Mouse (Mus musculus) heart, postnatal 36 days (tissue): ENCODE measurements around the gene Prdm2. TPM values are rescaled to one million over a fixed set of nuclear protein-coding genes. Genes with fewer than 3 reads are reported as not detected.
A peak's percentile ranks its signal among the peaks of the same experiment; 100 is the strongest.

Experiments used
- DNase-seq, 2 experiments: peaks; one replicate each; pipeline ENCODE4 v3.0.0; 2021 to 2022
- intact Hi-C: fragments of 180-260 bp; cut with DNase I; formaldehyde crosslinking; loops from one replicate; pipeline ENCODE4 v1.15.1; 2025
- total RNA-seq, 2 experiments: library from RNA; stranded (reverse); gene quantifications; 2 replicates each; pipeline ENCODE4 v1.2.3; 2021

Prdm2 gene
- total RNA-seq, 2 experiments from 2014 or later: 18.9 to 22.0 TPM

DNA sequence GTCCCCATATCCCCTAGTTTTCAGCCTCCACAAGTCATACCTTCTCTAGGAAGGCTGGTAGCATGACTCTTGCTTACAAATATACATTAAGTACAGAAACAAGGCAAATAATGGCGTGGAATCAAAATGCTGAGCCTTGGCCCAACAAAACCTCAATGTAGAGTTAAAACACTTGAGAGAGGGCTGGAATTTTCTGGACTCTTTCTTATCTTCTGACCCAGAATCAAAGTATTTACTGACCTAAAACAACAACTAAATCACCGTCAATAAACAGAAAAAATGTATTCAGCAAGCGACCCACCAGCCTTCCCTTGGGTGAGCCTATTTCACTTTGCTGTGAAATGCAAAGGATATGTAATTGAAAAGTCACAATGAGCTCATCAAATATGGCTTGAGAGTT is 52.0 kb downstream of the Prdm2 start:
- intact Hi-C loops: loop anchor here (2.0 kb wide), 1 partner anchor 52 kb away; the partner anchor contains the start of gene Prdm2
- no peak for DNase-seq

DNA sequence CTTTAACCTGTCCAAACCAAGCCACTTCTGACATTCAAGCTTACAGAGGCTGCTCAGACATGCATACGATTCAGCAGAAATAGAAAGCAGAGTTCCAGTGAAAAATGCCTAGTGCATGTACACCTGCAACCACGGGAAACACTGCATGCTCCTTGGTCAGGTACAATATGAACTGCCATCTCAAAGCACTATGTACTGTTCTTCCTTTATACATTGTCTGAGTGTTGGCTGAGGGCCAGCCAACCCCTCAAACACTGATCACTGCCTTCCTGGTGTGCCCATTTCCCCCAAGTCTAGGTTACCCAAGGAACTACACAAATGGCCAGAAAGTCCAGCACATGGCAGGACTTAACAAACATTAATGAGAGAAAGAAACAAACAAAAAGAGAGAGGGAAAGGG is 53.5 kb downstream of the Prdm2 start:
- intact Hi-C loops: loop anchor here (2.0 kb wide), 1 partner anchor 45 kb away; no protein-coding TSS in a partner anchor
- no peak for DNase-seq

DNA sequence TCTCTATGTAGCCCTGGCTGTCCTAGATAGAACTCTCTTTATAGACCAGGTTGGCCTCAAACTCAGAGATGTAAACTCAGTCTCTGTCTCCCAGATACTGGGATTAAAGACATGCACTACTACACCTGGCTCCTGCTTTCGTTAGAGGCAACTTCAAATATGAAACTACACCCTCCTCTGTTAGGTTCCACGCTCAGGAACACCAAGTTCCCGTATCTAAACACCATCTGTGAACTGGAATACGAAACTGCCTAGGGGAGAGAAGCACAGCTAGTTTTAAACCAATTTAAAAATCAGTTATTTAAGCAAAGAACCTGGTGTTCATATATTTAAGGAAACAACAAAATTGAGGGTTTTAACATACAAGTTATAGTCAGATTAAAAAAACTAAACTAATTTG is 56.9 kb downstream of the Prdm2 start:
- intact Hi-C loops: no loop called here
- DNase-seq: no peak

DNA sequence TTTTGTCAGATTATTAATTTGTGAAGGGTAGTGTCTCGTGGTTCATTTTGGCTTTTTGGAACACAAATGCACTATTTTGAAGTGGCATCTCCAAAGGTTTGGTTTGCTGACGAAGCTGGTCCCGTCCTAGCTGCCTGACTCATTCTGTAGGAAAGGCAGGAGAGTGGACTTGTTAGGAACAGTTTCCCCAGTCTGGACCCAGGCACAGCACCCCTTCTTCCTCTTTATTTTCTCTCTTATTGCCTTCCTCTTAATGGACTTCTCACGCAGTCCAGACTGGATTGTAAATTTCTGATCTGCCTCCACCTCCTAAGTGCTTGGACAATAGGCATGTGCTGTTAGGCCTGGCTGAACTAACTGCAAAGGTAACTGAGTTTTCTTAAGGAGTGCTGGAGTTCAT is 57.8 kb downstream of the Prdm2 start:
- intact Hi-C loops: no loop called here
- no peak for DNase-seq

DNA sequence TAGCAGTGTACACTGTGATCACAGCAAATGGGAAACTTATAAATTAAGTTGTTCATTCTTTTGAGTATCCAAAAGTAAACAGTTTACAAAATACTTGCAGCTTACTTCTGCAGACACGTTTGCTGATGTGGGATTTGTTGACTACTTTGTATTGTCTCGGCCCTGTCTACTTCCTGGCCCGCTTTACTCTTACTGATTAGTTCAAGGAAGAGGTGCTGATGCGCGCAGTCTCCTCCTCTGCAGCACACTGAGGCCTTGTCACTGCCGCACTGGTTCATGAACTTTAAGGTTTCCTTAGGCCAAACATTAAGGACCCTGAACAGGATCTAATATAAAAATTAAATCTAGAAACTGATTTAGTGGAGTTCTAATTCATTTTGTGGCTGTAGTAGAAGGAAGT is 58.2 kb downstream of the Prdm2 start:
- no peak for DNase-seq

GRCm38 (mm10) chr4:143152634-143153033 is 60.2 kb downstream of the Prdm2 start:
- no peak for DNase-seq
- intact Hi-C loops: no loop called here

More for the DNA sequence above, 58.2 kb downstream of the Prdm2 start:
- intact Hi-C loops: no loop called here

- intact Hi-C loops: no loop called here
- peak; percentile 22 to 45 for DNase-seq
These were observed 61.5 kb downstream of the Prdm2 start for GRCm38 (mm10) chr4:143151267-143151666.

DNA sequence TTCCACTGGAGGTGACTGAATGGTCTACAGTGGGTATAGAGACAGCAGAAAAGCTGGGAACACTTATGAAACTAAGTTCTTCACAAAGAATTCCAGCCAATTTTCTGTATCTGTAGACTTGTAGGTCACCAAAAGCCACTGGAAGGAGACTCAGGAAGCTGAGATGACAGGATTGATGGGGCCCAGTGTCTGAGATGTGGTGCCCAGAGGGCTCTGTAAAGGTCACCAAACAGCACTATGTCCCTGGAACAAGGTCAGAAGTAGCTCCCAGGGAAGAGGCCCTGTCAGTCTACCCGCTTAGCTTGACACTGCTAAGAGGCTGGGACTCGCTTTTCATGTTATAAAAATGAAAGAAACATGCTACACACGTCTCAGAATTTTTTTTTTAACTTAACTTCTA is 65.1 kb downstream of the Prdm2 start:
- intact Hi-C loops: no loop called here

DNA sequence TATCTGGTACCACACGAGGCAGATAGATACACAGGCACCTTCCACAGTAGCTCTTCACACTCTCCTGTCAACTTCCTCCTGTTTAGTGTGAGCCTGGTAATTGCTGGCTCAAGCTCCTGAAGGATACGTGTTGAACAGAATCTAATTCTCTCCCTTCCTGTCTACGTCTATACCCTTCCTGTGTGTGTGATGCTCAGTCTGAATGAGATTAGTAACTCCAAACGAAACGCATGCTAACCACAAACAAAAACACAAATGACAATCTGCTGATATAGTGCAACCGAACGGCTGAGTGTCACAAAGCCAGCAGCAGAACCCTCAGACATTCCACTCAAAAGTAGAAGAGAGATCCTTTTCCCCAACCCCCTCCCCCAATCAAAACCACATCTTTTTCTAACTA is 69.2 kb downstream of the Prdm2 start:
- intact Hi-C loops: no loop called here
- DNase-seq: no peak

More for the DNA sequence above, 65.1 kb downstream of the Prdm2 start:
- DNase-seq: no peak

GRCm38 (mm10) chr4:143141645-143142259 is 71.0 kb downstream of the Prdm2 start:
- intact Hi-C loops: no loop called here
- no peak for DNase-seq

- intact Hi-C loops: no loop called here
- DNase-seq: no peak
These were observed 71.9 kb downstream of the Prdm2 start for GRCm38 (mm10) chr4:143140940-143141339.

DNA sequence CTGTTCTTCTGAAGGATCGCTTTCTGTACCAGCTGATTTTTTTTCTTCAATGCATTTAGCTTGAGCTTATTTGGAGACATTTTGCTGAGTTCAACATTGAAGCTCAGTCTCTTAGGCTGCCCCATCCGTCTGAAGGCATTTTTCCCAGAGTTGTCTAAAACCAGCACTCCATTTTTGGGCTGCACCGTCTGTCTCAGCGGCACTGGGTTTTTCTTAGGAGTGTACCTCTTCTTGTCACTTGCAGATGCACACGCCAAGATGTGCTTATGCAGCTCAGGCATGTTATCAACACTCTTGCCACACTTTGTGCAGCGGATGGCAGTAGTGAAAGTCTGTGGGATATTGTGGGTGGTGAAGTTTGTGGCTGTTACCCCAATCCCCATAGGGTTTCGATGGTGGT is 80.4 kb downstream of the Prdm2 start:
- intact Hi-C loops: no loop called here
- DNase-seq: no peak

DNA sequence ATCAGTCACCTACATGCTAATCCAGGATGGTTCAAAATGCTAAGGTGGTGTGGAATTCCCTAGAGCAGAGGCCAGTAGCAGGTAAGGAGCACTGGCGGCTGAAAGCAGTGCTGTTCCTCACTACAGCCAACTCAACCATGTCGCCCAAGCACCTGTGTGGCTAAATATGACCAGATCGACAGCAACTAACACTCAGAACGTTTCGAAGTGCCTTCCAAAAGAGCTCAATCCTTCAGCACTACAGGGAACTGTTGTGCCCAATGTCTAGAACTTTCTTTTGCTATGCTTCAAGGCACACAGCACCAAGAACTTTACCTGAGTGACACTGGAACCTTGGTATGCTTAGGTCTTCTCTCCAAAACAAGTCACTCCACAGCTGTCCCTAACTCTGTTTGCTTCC is 82.4 kb downstream of the Prdm2 start:
- intact Hi-C loops: no loop called here
- no peak for DNase-seq

DNA sequence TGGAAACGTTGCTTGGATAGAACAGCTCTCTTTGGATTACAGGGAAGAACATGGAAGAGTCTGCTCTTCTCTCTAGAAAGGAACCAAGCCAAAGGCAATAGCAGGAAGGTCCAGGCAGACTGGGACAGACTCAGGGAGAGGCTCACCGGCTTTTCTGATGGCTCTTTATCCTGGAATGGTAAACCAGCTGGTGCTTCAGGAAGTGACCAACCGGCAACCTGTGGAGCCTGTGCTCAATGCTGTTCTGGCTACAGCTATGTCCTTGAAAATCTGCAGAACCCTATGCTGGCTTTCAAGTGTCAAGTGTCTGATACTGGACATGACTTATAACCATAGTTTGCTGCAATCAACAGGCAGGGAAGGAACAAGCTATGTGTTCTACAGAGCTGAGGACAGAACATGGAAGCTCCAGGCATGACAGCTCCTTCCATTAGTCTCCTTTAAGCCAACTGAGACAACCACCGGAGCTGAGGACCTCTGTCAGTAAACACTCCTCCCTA is 83.5 kb downstream of the Prdm2 start:
- DNase-seq: no peak
- intact Hi-C loops: no loop called here

- DNase-seq: no peak
- intact Hi-C loops: no loop called here
These were observed 85.6 kb downstream of the Prdm2 start for GRCm38 (mm10) chr4:143127171-143127570.

DNA sequence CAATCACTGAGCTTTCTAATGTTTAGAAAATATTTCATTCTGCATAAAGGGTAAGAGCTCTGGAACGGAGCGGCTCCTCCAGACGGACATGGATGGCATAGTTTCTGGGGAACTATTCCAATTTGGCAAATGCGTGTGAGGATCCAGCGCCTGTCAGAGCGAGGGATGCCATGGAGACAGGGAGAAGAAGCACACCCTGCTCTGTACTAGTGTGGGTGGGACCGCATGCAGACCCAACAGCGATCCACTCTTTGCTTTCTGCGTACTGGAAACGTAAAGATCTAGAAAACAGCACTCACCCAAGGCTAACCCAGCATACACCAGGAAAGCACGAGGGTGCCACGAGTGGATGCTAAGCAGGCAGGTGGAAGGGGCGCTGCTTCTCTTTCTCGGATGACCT is 86.3 kb downstream of the Prdm2 start:
- intact Hi-C loops: no loop called here
- no peak for DNase-seq

DNA sequence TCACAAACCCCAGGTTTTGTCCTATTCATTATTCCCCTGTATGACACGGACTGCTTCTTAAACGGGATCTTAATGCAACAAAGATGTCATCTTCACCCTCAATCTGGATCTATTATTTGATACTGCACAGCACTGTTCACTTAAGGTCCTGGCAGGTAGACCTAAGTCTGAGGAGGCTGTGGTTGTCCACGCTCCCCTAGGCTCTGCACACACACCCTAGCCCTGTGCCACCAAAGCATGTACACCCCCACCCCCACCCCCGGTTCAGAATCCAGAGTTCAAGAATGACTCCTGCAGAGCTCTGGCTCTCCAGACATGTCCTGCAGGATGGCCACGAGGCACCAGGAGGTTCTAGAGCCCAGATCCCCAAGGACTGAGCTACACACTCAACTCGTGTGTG is 87.5 kb downstream of the Prdm2 start:
- DNase-seq: no peak
- intact Hi-C loops: no loop called here

GRCm38 (mm10) chr4:143123043-143123442 is 89.8 kb downstream of the Prdm2 start:
- intact Hi-C loops: no loop called here
- DNase-seq: no peak

- no peak for DNase-seq
- intact Hi-C loops: no loop called here
These were observed 91.6 kb downstream of the Prdm2 start for GRCm38 (mm10) chr4:143121174-143121573.

DNA sequence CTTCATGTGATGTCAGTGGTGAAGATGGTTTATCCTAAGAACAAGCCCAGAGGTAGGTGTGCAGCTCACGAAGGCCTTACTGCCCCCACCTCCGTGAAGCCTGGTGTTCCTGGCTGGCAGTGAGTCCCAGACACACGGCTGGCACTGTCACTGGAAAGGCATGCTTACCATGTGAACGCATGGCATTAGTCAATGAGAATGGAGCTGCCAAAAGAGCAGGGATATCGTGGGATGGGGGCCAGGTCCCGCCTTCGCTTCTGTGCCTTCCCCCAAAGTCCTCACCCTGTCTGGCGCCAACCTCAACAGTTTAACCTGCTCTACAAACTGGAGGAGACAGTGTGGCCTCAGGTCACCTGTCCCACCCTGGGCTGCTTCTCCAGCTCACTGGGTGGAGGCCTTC is 92.8 kb downstream of the Prdm2 start:
- DNase-seq: peak; percentile 31 to 43
- intact Hi-C loops: no loop called here

GRCm38 (mm10) chr4:143118843-143119242 is 94.0 kb downstream of the Prdm2 start:
- DNase-seq: peak; percentile 68 to 70
- intact Hi-C loops: no loop called here

GRCm38 (mm10) chr4:143115851-143116250 is 96.9 kb downstream of the Prdm2 start:
- DNase-seq: no peak
- intact Hi-C loops: loop anchor here (2.0 kb wide), 1 partner anchor 43 kb away; no protein-coding TSS in a partner anchor
